Mouse (Mus musculus): ENCODE data around the gene Tekt4.

Gene Tekt4

GRCm38 (mm10) chr17:25454272-25454671, at the start of gene Tekt4:
Gene Tekt4, plus strand, starts transcription at chr17:25454615.
- Histone ChIP-seq H3K9me3 (ENCODE audit: low read length) (no peaks in the 10 kb centered on the region), H3K36me3 (ENCODE audit: insufficient read depth, low read length) (no peaks in the 10 kb centered on the region), H3K4me1 (replicated peaks; ENCODE audit: low read depth, low read length) (peaks cover 22% of the 10 kb centered on the region), H3K4me3 (replicated peaks; ENCODE audit: low read length) (no peak within 1 kb of the TSS), H3K27me3 (ENCODE audit: insufficient read depth, low read length) (peaks cover 6% of the 10 kb centered on the region; the same call in 1 of the 2 replicates)
- TF ChIP-seq POU5F1 (IDR thresholded peaks at IDR 0.05; ENCODE audit: borderline replicate concordance, low read length): no peak
- TF ChIP-seq NANOG (IDR thresholded peaks at IDR 0.05; ENCODE audit: borderline replicate concordance, low read length): no peak
- TF ChIP-seq CTCF (conservative IDR thresholded peaks at IDR 0.05; ENCODE audit: low read length): no peak

GRCm38 (mm10) chr17:25405224-25405895, 49.1 kb upstream of the Tekt4 start:
- Histone ChIP-seq H3K4me1 (replicated peaks; ENCODE audit: low read depth, low read length) (peaks cover 47% of the 10 kb centered on the region), H3K4me3 (replicated peaks; ENCODE audit: low read length) (0 out of 2 replicates have a peak overlapping the region, but pooled peaks have one; percentile 0), H3K9me3 (ENCODE audit: low read length) (no peaks in the 10 kb centered on the region), H3K36me3 (ENCODE audit: insufficient read depth, low read length) (no peaks in the 10 kb centered on the region), H3K27me3 (ENCODE audit: insufficient read depth, low read length) (peaks cover 13% of the 10 kb centered on the region)
- TF ChIP-seq CTCF (conservative IDR thresholded peaks at IDR 0.05; ENCODE audit: low read length) (no peak), POU5F1 (IDR thresholded peaks at IDR 0.05; ENCODE audit: borderline replicate concordance, low read length) (no peak), NANOG (IDR thresholded peaks at IDR 0.05; ENCODE audit: borderline replicate concordance, low read length) (no peak)

DNA sequence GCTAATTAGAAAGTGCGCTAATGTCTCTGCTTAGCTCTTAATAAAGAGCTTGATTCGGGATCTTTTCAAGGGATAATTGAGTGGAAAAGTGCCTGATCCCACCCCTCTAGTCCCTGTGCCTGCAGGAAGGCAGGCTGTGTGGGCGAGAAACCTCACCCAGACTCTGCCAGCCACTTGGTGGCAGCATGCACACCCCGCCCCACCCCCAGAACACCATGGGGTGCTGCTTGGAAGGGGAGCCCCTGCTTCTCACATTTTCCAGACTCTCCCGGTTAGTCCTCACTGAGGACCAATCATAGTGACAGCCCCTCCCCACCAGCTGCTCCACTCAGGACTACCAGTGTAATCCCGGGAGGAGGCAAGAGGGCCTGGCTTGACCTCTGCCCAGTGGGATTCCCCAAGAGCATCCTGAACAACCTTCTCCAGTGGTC, 48.4 kb upstream of the Tekt4 start:
- Histone ChIP-seq H3K27me3 (ENCODE audit: insufficient read depth, low read length) (peaks cover 13% of the 10 kb centered on the region), H3K4me3 (replicated peaks; ENCODE audit: low read length) (0 out of 2 replicates have a peak overlapping the region, but pooled peaks have one; percentile 0), H3K4me1 (replicated peaks; ENCODE audit: low read depth, low read length) (peaks cover 47% of the 10 kb centered on the region), H3K9me3 (ENCODE audit: low read length) (no peaks in the 10 kb centered on the region), H3K36me3 (ENCODE audit: insufficient read depth, low read length) (no peaks in the 10 kb centered on the region)
- no peak for TF ChIP-seq NANOG (IDR thresholded peaks at IDR 0.05; ENCODE audit: borderline replicate concordance, low read length)
- TF ChIP-seq CTCF (conservative IDR thresholded peaks at IDR 0.05; ENCODE audit: low read length): no peak
- TF ChIP-seq POU5F1 (IDR thresholded peaks at IDR 0.05; ENCODE audit: borderline replicate concordance, low read length): no peak

GRCm38 (mm10) chr17:25407352-25407751, 47.1 kb upstream of the Tekt4 start:
- Histone ChIP-seq H3K4me3 (replicated peaks; ENCODE audit: low read length) (no peak overlapping the region), H3K36me3 (ENCODE audit: insufficient read depth, low read length) (no peaks in the 10 kb centered on the region), H3K4me1 (replicated peaks; ENCODE audit: low read depth, low read length) (peaks cover 47% of the 10 kb centered on the region), H3K27me3 (ENCODE audit: insufficient read depth, low read length) (peaks cover 12% of the 10 kb centered on the region), H3K9me3 (ENCODE audit: low read length) (no peaks in the 10 kb centered on the region)
- TF ChIP-seq NANOG (IDR thresholded peaks at IDR 0.05; ENCODE audit: borderline replicate concordance, low read length) (no peak), POU5F1 (IDR thresholded peaks at IDR 0.05; ENCODE audit: borderline replicate concordance, low read length) (no peak), CTCF (conservative IDR thresholded peaks at IDR 0.05; ENCODE audit: low read length) (no peak)

- H3K9me3 ChIP-seq (ENCODE audit: low read length): no peaks in the 10 kb centered on the region
- H3K4me1 ChIP-seq (replicated peaks; ENCODE audit: low read depth, low read length): peaks cover 47% of the 10 kb centered on the region
- no peaks in the 10 kb centered on the region for H3K36me3 ChIP-seq (ENCODE audit: insufficient read depth, low read length)
- H3K4me3 ChIP-seq (replicated peaks; ENCODE audit: low read length): no peak overlapping the region
- TF ChIP-seq CTCF (conservative IDR thresholded peaks at IDR 0.05; ENCODE audit: low read length): no peak
- H3K27me3 ChIP-seq (ENCODE audit: insufficient read depth, low read length): peaks cover 7% of the 10 kb centered on the region
Measured at GRCm38 (mm10) chr17:25408302-25408999, 46.0 kb upstream of the Tekt4 start.

- H3K27me3 ChIP-seq (ENCODE audit: insufficient read depth, low read length): no peaks in the 10 kb centered on the region
- TF ChIP-seq POU5F1 (IDR thresholded peaks at IDR 0.05; ENCODE audit: borderline replicate concordance, low read length): no peak
- TF ChIP-seq CTCF (conservative IDR thresholded peaks at IDR 0.05; ENCODE audit: low read length): no peak
- no peak for TF ChIP-seq NANOG (IDR thresholded peaks at IDR 0.05; ENCODE audit: borderline replicate concordance, low read length)
- no peak overlapping the region for H3K4me3 ChIP-seq (replicated peaks; ENCODE audit: low read length)
- peaks cover 46% of the 10 kb centered on the region for H3K4me1 ChIP-seq (replicated peaks; ENCODE audit: low read depth, low read length)
- H3K9me3 ChIP-seq (ENCODE audit: low read length): no peaks in the 10 kb centered on the region
- no peaks in the 10 kb centered on the region for H3K36me3 ChIP-seq (ENCODE audit: insufficient read depth, low read length)
Measured at GRCm38 (mm10) chr17:25409621-25410020, 44.8 kb upstream of the Tekt4 start.

DNA sequence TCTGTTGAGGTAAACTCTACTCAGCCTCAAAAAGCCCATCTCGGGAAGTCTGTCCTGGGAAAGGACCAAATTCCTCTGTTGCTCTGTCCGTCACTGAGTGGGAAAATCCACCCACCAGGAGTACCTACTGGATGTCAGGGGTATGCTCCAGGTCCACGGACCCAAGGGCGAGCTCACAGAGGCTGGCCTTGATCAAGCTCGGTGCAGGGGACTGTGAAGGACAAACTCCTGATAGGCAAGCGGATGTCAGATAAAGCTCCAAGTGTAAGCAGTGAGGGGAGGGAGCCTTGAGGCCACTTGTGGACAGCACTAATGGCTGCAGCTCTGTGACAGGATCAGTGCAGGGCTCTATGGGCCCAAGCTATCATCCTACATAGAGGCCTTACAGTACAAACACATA, 44.2 kb upstream of the Tekt4 start:
- no peak for TF ChIP-seq CTCF (conservative IDR thresholded peaks at IDR 0.05; ENCODE audit: low read length)
- no peak for TF ChIP-seq POU5F1 (IDR thresholded peaks at IDR 0.05; ENCODE audit: borderline replicate concordance, low read length)
- TF ChIP-seq NANOG (IDR thresholded peaks at IDR 0.05; ENCODE audit: borderline replicate concordance, low read length): no peak
- no peaks in the 10 kb centered on the region for H3K27me3 ChIP-seq (ENCODE audit: insufficient read depth, low read length)
- peaks cover 46% of the 10 kb centered on the region for H3K4me1 ChIP-seq (replicated peaks; ENCODE audit: low read depth, low read length)
- H3K36me3 ChIP-seq (ENCODE audit: insufficient read depth, low read length): no peaks in the 10 kb centered on the region
- no peak overlapping the region for H3K4me3 ChIP-seq (replicated peaks; ENCODE audit: low read length)
- H3K9me3 ChIP-seq (ENCODE audit: low read length): no peaks in the 10 kb centered on the region

DNA sequence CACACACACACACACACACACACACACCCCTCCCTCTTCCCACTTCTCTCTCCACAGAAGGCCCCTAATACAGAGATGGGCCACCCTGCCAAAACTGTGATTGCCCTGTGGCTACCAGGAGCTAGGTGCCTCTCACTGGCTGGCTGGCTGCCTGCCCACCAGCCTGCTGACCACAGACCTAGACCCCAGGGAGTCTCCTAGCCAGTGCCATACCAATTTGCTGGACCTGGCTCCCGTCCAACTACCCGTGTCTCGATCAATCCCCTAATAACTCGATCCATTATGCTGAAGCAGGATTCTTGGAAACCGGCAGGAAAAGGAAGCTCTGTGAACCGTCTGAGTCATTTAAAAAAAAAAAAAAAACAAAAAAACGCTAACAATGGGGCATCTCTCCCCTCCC, 43.6 kb upstream of the Tekt4 start:
- no peaks in the 10 kb centered on the region for H3K27me3 ChIP-seq (ENCODE audit: insufficient read depth, low read length)
- TF ChIP-seq POU5F1 (IDR thresholded peaks at IDR 0.05; ENCODE audit: borderline replicate concordance, low read length) (no peak), CTCF (conservative IDR thresholded peaks at IDR 0.05; ENCODE audit: low read length) (no peak), NANOG (IDR thresholded peaks at IDR 0.05; ENCODE audit: borderline replicate concordance, low read length) (no peak)
- no peak overlapping the region for H3K4me3 ChIP-seq (replicated peaks; ENCODE audit: low read length)
- peaks cover 45% of the 10 kb centered on the region for H3K4me1 ChIP-seq (replicated peaks; ENCODE audit: low read depth, low read length)
- H3K36me3 ChIP-seq (ENCODE audit: insufficient read depth, low read length): no peaks in the 10 kb centered on the region
- H3K9me3 ChIP-seq (ENCODE audit: low read length): no peaks in the 10 kb centered on the region
